Mouse (Mus musculus) intestine, embryonic 14.5 days (tissue): ENCODE measurements around the gene Gdap1l1. TPM values are rescaled to one million over a fixed set of nuclear protein-coding genes. Genes with fewer than 3 reads are reported as not detected.

Source experiments
- ATAC-seq: fragments of 200-750 bp; cut with Nextera tagmentation; replicated peaks from 2 replicates; pipeline ENCODE4 v1.8.0; 2017; ENCODE audit warnings: low read depth, moderate number of reproducible peaks, moderate TSS enrichment, moderate library complexity; ENCODE audit not compliant: low FRiP score, low TSS enrichment
- DNase-seq: peaks from one replicate; pipeline ENCODE4 v3.0.0-alpha.2; 2018; ENCODE audit warnings: low spot score
- H3K27ac ChIP-seq: fragments of 300-500 bp; sonication (generic); 2 replicates; pipeline ENCODE4 v1.5.1; 2014; ENCODE audit warnings: low read depth, mild to moderate bottlenecking, control low read depth
- H3K27me3 ChIP-seq: fragments of 300-500 bp; sonication (generic); replicated peaks from 2 replicates; pipeline ENCODE4 v1.6.1; 2014; ENCODE audit warnings: low read length, control low read depth; ENCODE audit not compliant: control insufficient read depth, insufficient read depth
- H3K36me3 ChIP-seq: fragments of 300-500 bp; sonication (generic); 2 replicates; pipeline ENCODE4 v1.6.1; 2014; ENCODE audit warnings: low read length, control low read depth; ENCODE audit not compliant: control insufficient read depth, insufficient read depth
- H3K4me1 ChIP-seq: fragments of 300-500 bp; sonication (generic); replicated peaks from 2 replicates; pipeline ENCODE4 v1.6.1; 2014; ENCODE audit warnings: low read length, control low read depth, mixed read lengths; ENCODE audit not compliant: control insufficient read depth, insufficient read depth
- H3K4me2 ChIP-seq: fragments of 300-500 bp; sonication (generic); 2 replicates; pipeline ENCODE4 v1.6.1; 2014; ENCODE audit warnings: low read length
- H3K4me3 ChIP-seq: fragments of 300-500 bp; sonication (generic); 2 replicates; pipeline ENCODE4 v1.5.1; 2014; ENCODE audit warnings: low read depth, low read length, control low read depth, mixed read lengths
- H3K9ac ChIP-seq: fragments of 300-500 bp; sonication (generic); 2 replicates; pipeline ENCODE4 v1.6.1; 2014; ENCODE audit warnings: mild to moderate bottlenecking, low read length
- H3K9me3 ChIP-seq: fragments of 300-500 bp; sonication (generic); 2 replicates; pipeline ENCODE4 v1.6.1; 2016; ENCODE audit warnings: low read length, control low read depth; ENCODE audit not compliant: control insufficient read depth
- WGBS: fragments of 180-500 bp; shearing (Covaris S2); extraction: QIAGEN DNeasy Blood & Tissue Kit; methylation state at CpG from one replicate; pipeline ENCODE4 v1.1.7; 2014; 5-methylcytosine and 5-hydroxymethylcytosine counted together
- polyA plus RNA-seq: library from polyadenylated mRNA; unstranded; fragments of >200 nt; fragmentation: Nextera tagmentation; extraction: Ambion mirVana; gene quantifications from 2 replicates; pipeline ENCODE4 v1.2.1, GENCODE M21; 2014

Gene Gdap1l1
- polyA plus RNA-seq, 1 experiment from 2014 or later = 9.7 TPM

- Histone ChIP-seq H3K4me1 (0 out of 2 replicates have a peak, but pooled peaks cover 5% of the 10 kb centered on the region), H3K9me3 (no peaks in the 10 kb centered on the region), H3K27ac (no peak overlapping the region), H3K4me2 (no peak overlapping the region), H3K36me3 (no peaks in the 10 kb centered on the region), H3K27me3 (peaks cover 13% of the 10 kb centered on the region), H3K4me3 (no peak overlapping the region), H3K9ac (no peak overlapping the region)
- ATAC-seq = no peak
- WGBS = 19% methylated on average over 4 of the region's 4 CpGs
- DNase-seq = no peak
Observed at GRCm38 (mm10) chr2:163433971-163434370, 4.3 kb upstream of the Gdap1l1 start.

- WGBS = 43% methylated on average over 4 of the region's 4 CpGs
- 0 out of 2 replicates have a peak, but pooled peaks cover 5% of the 10 kb centered on the region for H3K4me1 ChIP-seq
- no peak overlapping the region for H3K4me2 ChIP-seq
- peaks cover 22% of the 10 kb centered on the region for H3K27me3 ChIP-seq
- no peak overlapping the region for H3K4me3 ChIP-seq
- no peaks in the 10 kb centered on the region for H3K36me3 ChIP-seq
- ATAC-seq (no peak), DNase-seq (no peak)
- no peak overlapping the region for H3K9ac ChIP-seq
- H3K27ac ChIP-seq = no peak overlapping the region
- H3K9me3 ChIP-seq = no peaks in the 10 kb centered on the region
Observed at GRCm38 (mm10) chr2:163437800-163438199, 476 bp upstream of the Gdap1l1 start.

GRCm38 (mm10) chr2:163438619-163439451, 559 bp downstream of the Gdap1l1 start:
- ATAC-seq (no peak), DNase-seq (peak; percentile 86)
- Histone ChIP-seq H3K4me3 (peak overlapping the region; percentile 34), H3K27me3 (peaks cover 22% of the 10 kb centered on the region), H3K4me1 (0 out of 2 replicates have a peak, but pooled peaks cover 5% of the 10 kb centered on the region), H3K4me2 (peak overlapping the region; percentile 54), H3K9me3 (no peaks in the 10 kb centered on the region), H3K9ac (peak overlapping the region; percentile 23), H3K36me3 (no peaks in the 10 kb centered on the region), H3K27ac (no peak overlapping the region; the same call in 1 of the 2 replicates)
- 2% methylated on average over 29 of the region's 30 CpGs for WGBS

- WGBS = 70% methylated on average over 1 of the region's 1 CpGs
- no peak for ATAC-seq
- peak overlapping the region; percentile 54; the same call in 1 of the 2 replicates for H3K4me2 ChIP-seq
- H3K4me3 ChIP-seq = peak overlapping the region; percentile 34; the same call in 1 of the 2 replicates
- H3K27ac ChIP-seq = no peak overlapping the region
- no peaks in the 10 kb centered on the region for H3K9me3 ChIP-seq
- no peaks in the 10 kb centered on the region for H3K36me3 ChIP-seq
- no peak for DNase-seq
- no peak overlapping the region for H3K9ac ChIP-seq
- H3K27me3 ChIP-seq = peaks cover 22% of the 10 kb centered on the region
- 0 out of 2 replicates have a peak, but pooled peaks cover 5% of the 10 kb centered on the region for H3K4me1 ChIP-seq
Observed at GRCm38 (mm10) chr2:163439488-163439887, 1.2 kb downstream of the Gdap1l1 start.

- Histone ChIP-seq H3K36me3 (no peaks in the 10 kb centered on the region), H3K27ac (no peak overlapping the region), H3K4me2 (no peak overlapping the region), H3K9ac (no peak overlapping the region), H3K27me3 (peaks cover 14% of the 10 kb centered on the region), H3K4me1 (0 out of 2 replicates have a peak, but pooled peaks cover under 1% of the 10 kb centered on the region), H3K9me3 (no peaks in the 10 kb centered on the region), H3K4me3 (no peak overlapping the region)
- DNase-seq (no peak), ATAC-seq (no peak)
- WGBS = 66% methylated on average over 6 of the region's 6 CpGs
Observed at GRCm38 (mm10) chr2:163443543-163443942, 5.3 kb downstream of the Gdap1l1 start.

- no peaks in the 10 kb centered on the region for H3K4me1 ChIP-seq
- H3K9me3 ChIP-seq = no peaks in the 10 kb centered on the region
- peaks cover 9% of the 10 kb centered on the region for H3K27me3 ChIP-seq
- WGBS = 49% methylated on average over 7 of the region's 7 CpGs
- H3K27ac ChIP-seq = no peak overlapping the region
- no peaks in the 10 kb centered on the region for H3K36me3 ChIP-seq
- H3K4me3 ChIP-seq = no peak overlapping the region
- H3K9ac ChIP-seq = no peak overlapping the region
- no peak for DNase-seq
- H3K4me2 ChIP-seq = no peak overlapping the region
- no peak for ATAC-seq
Observed at GRCm38 (mm10) chr2:163444017-163444416, 5.7 kb downstream of the Gdap1l1 start.

GRCm38 (mm10) chr2:163447375-163447774, 9.1 kb downstream of the Gdap1l1 start:
- 79% methylated on average over 12 of the region's 12 CpGs for WGBS
- no peak overlapping the region for H3K4me2 ChIP-seq
- no peak for DNase-seq
- no peak overlapping the region for H3K4me3 ChIP-seq
- no peak overlapping the region for H3K27ac ChIP-seq
- H3K4me1 ChIP-seq = no peaks in the 10 kb centered on the region
- no peaks in the 10 kb centered on the region for H3K36me3 ChIP-seq
- no peak for ATAC-seq
- H3K9ac ChIP-seq = no peak overlapping the region
- H3K9me3 ChIP-seq = no peaks in the 10 kb centered on the region
- no peaks in the 10 kb centered on the region for H3K27me3 ChIP-seq

- no peaks in the 10 kb centered on the region for H3K9me3 ChIP-seq
- no peak overlapping the region for H3K4me2 ChIP-seq
- H3K27me3 ChIP-seq = no peaks in the 10 kb centered on the region
- H3K4me3 ChIP-seq = no peak overlapping the region
- ATAC-seq = no peak
- H3K9ac ChIP-seq = no peak overlapping the region
- no peaks in the 10 kb centered on the region for H3K4me1 ChIP-seq
- 49% methylated on average over 3 of the region's 3 CpGs for WGBS
- H3K27ac ChIP-seq = no peak overlapping the region
- H3K36me3 ChIP-seq = no peaks in the 10 kb centered on the region
- DNase-seq = no peak
Observed at GRCm38 (mm10) chr2:163449276-163449675, 11.0 kb downstream of the Gdap1l1 start.
